Mouse (Mus musculus) thymus, postnatal 25 days (tissue): ENCODE results near the gene Myo1d.
"Not testable (repeated sequence)": the region's sequence is repeated elsewhere in the genome, so short reads cannot be mapped to it uniquely, and the experiment has no call there.

Source experiments
- DNase-seq: peaks from one replicate; pipeline ENCODE4 v3.0.0; 2022

Myo1d gene

DNA sequence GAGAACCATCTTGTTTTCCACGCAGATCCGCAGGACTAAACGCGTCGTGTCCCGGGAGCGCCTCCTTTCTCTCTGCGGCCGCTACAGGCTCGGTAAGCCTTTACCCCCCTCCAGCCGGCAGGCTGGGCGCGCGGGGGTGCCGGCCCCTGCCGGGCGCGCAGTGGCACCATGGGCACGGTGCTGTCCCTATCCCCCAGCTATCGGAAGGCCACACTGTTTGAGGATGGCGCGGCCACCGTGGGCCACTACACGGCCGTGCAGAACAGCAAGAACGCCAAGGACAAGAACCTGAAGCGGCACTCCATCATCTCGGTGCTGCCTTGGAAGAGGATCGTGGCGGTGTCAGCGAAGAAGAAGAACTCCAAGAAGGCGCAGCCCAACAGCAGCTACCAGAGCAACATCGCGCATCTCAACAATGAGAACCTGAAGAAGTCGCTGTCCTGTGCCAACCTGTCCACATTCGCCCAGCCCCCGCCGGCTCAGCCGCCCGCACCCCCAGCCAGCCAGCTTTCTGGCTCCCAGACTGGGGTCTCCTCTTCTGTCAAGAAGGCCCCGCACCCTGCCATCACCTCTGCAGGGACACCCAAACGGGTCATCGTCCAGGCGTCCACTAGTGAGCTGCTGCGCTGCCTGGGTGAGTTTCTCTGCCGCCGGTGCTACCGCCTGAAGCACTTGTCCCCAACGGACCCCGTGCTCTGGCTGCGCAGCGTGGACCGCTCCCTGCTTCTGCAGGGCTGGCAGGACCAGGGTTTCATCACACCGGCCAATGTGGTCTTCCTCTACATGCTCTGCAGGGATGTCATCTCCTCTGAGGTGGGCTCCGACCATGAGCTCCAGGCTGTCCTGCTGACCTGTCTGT is 302.3 kb downstream of the Myo1d start:
- DNase-seq: no peak

DNA sequence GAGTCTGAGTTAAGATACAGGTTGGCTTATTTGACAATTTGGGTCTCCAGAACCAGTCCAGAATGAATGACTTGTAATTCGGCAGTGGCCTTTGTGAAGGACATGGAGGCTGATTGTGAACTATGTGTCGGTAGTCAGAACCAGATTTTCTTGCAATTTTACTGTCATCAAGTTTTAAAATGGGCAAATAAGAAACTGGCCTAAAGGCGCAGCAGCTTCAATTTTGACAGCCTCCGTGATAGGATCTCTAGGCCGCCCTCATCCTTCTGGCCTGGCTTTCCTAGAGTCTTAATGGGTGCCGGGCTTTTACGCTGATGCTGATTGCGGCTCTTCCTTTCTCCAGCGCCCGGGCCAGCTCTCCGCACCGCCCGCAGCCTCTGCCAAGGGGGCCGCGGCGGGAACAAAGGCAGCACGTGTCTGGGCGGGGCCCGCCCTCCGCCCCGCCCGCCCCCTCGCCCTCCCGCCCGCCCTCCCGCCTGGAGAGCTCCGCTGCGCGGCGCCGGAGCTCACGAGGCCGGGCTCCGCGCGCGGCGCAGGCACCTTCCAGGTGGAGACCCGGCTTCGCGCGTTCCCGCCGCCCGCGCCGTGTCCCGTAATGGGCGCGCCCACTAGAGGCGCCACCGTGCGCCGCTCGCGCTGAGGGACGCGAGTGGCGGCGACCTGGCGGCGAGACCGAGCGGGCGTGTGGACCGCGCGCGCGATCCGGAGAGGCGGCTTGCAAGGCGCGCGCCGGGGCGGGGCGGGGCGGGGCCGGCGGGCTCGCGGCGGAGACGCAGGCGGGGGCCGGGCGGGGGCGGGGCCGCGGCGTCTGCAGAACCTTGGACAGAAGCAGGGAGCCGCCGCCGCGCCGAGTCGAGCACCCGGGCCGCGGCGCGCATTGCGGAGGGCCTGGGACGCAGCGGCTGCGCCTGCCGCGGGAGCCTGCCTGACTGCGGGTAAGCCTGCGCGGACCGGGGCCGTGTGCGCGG is 303.3 kb downstream of the Myo1d start, which contains the start of gene Cdk5r1:
Cdk5r1 (plus strand) TSS at position 802 of the 968 bp plus-strand sequence.
- DNase-seq: peak; percentile 96

- DNase-seq: no peak
Measured at GRCm38 (mm10) chr11:80475544-80475943, 304.3 kb downstream of the Myo1d start.

DNA sequence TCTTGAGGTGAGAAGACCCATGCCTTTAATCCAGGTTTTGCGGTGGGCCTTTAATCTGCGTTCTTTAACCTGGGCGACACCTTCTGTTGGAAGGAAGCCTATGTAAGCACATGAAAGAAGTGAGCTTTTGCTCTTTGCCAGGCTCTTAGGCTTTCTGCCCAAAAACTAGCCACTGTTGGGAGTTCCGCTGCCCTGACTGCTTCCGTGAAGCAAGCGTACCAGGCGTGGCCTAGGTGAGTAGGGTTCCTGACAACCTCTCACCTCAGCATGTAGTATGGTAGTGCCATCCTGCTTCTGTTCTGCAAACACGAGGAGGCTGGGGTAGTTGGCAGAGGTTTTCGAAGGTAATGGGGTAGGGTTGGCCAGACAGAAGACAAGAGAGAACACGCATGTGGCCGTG is 305.0 kb downstream of the Myo1d start:
- no peak for DNase-seq

- peak; percentile 27 for DNase-seq
Measured at GRCm38 (mm10) chr11:80474175-80474691, 305.6 kb downstream of the Myo1d start.

GRCm38 (mm10) chr11:80471836-80472605 is 307.8 kb downstream of the Myo1d start:
- DNase-seq: no peak

GRCm38 (mm10) chr11:80463605-80464130 is 316.2 kb downstream of the Myo1d start:
- not testable (repeated sequence) for DNase-seq

DNA sequence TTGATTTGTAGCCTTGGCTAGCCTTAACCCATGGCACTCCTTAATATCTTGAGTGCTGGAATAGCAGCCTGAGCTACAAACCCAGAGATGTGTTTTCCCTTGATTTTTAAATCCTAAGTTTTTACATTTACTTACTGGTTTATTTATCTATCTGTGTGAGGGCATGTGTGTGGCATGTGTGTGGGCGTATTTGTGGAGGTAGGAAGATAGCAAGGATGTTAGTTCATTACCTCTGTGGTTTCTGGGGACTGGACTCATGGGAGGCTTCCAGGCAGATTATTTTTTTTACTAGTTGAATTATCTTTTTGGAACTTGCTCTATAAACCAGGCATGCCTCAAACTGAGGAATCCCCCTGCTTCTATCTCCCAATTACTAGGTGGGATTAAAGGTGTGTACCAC is 326.6 kb downstream of the Myo1d start:
- no peak for DNase-seq

GRCm38 (mm10) chr11:80452242-80452641 is 327.6 kb downstream of the Myo1d start:
- DNase-seq: no peak

DNA sequence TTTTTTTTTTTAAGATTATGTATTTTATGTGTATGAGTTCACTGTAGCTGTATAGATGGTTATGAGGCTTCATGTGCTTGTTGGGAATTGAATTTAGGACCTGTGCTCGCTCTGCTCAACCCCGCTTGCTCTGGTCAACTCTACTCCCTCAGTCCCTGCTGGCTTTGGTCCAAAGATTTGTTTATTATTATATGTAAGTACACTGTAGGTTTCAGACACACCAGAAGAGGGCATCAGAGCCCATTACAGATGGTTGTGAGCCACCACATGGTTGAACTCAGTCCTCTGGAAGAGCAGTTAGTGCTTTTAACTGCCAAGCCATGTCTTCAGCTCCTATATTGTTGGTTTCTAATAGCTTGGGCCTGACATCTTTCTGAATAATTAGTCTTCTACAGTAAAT is 330.0 kb downstream of the Myo1d start:
- DNase-seq: no peak

DNA sequence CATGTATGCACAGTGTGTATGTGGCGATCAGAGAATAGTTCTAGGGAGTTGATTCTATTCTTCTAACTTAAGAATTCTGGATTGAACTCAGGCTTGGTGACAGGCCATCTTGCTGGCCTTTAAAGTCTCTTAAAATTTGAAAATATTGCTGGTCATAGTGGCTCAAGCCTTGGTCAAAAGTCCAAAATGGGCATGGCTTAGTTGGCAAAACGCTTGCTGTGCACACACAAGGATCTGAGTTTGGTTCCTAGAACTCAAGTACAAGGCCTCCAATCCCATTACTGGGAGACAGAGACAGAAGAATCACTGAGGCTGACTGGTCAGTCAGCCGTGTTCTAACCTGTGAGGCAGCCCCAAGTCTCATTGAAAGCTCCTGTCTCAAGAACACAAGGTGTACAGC is 332.9 kb downstream of the Myo1d start:
- no peak for DNase-seq
